Mouse (Mus musculus): Measurements from ENCODE around the gene Stk19.
"Not testable (repeated sequence)": the region's sequence is repeated elsewhere in the genome, so short reads cannot be mapped to it uniquely, and the experiment has no call there.

The Stk19 gene

GRCm38 (mm10) chr17:34840736-34841307 lies 4.1 kb upstream of the Stk19 start:
- DNase-seq (ENCODE audit: low spot score), result no peak

GRCm38 (mm10) chr17:34838785-34839184 lies 2.0 kb upstream of the Stk19 start:
- DNase-seq (ENCODE audit: low spot score), result no peak

- DNase-seq (ENCODE audit: low spot score), result no peak
Measured at GRCm38 (mm10) chr17:34837464-34838324, 949 bp upstream of the Stk19 start.

DNA sequence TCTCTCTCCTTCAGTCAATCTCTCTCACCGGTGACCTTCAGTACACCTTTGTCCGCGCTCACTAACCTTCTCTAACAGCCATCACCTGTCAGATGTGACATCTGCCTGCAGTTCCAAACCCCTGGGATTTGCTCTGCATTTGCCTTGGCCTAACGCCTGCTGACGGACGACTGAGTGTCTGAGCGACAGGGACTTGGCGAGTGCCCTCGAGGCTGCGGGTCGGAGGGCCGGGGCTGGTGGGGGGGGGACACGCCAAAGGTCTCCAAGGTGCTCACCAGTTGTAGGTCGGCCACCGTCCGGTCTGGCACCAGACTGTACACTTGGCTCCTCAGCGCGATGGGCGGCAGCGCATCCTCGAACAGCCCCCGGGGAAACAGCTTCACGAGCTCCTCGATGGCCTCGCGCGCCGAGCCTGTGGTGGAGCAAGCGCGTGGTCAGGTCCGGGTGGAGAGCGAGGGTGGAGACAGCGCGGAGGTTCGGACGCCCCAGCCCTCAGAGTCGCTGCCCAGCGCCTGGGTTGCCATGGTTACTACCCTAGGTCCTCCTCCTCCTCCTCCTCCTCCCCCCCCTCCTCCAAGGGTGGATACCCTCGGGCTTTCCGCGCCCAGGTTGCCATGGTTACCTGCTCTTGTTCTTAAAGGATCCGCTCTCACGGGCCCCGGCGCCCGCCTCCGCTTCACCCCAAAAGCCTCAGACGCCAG lies 440 bp downstream of the Stk19 start:
- no peak for DNase-seq (ENCODE audit: low spot score)

GRCm38 (mm10) chr17:34830776-34831175 lies 6.0 kb downstream of the Stk19 start:
- not testable (repeated sequence) for DNase-seq (ENCODE audit: low spot score)

DNA sequence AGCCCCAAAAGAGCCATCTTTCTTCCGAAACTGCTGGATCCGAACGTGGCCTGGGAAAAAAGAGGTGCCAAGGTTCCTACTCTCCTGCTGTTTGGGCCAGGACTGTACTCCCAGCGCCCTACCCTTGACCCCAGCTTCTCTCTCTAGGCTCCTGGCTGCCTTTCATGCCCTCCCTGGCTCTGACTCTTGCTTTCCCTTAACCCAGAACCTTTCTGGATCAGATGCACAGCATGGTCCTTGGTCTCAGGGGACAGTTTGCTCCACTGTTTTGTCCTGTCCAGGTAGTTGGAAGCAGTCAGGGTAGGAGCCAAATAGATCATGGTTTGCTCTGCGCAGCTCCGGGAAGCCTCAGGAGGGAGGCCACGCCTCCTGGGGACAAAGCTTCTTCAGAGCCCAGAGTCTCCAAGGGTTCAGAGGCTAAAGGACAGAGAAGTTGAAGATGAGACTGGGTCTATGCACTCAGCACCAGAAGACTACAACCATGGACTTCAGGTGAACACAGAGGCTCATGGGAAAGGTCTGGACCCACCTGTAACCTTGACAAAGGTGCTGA lies 21.9 kb downstream of the Stk19 start:
- no peak for DNase-seq (ENCODE audit: low spot score)

- not testable (repeated sequence) for DNase-seq (ENCODE audit: low spot score)
Measured at GRCm38 (mm10) chr17:34813747-34814146, 23.0 kb downstream of the Stk19 start.

DNA sequence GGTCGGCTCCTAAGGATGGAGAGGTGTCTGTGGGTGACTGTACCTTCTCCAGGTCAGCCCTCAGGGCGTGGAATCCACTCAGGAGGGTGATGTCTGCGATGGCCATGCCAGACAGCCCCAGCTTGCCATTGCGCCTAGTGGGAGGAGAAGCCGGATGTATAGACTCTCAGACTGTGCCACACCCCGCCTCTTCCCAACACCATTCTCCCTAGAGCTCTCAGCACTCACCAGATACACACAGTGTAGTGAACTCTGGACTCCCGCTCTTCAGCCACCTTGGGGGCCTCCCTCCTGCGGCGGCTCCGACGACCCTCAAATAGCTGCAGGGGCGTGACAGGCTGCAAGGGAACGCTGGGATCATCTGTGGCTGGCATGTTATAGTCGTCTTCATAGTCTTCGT lies 25.5 kb downstream of the Stk19 start:
- DNase-seq (ENCODE audit: low spot score), result no peak

DNA sequence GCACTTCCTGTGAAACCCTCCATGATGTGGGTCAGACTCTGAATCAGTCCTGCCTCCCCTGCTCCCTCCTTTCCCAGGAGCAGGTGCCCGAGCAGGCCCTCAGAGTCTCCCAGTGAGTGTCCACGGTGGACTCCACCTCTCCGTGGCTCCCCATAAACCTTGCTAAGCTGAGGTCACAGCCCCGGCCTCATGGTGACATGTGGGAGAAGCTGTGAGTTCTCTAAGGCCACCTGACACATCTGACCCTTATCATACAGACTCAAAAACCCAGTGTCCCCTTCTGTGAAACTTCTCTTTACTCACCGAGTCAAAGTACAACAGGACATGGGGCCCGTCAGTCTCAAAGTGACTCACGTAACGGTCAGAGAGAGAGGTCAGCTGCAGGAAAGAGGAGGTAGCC lies 25.9 kb downstream of the Stk19 start:
- not testable (repeated sequence) for DNase-seq (ENCODE audit: low spot score)

DNA sequence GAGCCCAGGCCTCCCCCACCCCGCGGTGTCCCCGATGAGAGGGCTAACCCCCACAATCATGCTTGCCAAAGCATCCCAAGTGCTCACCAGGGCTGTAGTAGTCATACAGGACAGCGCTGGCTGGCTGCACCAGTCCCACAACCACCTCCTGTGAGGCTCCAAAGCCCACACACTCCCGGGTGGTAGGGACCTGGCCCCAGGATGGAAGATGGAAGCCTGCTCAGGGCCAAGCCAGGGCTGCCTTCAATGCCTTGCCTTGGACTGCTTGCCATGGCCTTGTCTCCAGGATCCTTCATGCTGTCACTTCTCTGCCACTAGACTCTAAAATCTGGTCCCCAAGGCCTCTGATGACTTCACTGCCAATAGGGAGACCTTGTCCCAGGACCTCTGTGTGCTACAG lies 26.3 kb downstream of the Stk19 start:
- DNase-seq (ENCODE audit: low spot score), result not testable (repeated sequence)

- DNase-seq (ENCODE audit: low spot score), result no peak
Measured at GRCm38 (mm10) chr17:34808599-34809205, 28.0 kb downstream of the Stk19 start.

- no peak for DNase-seq (ENCODE audit: low spot score)
Measured at GRCm38 (mm10) chr17:34807176-34807575, 29.6 kb downstream of the Stk19 start.

DNA sequence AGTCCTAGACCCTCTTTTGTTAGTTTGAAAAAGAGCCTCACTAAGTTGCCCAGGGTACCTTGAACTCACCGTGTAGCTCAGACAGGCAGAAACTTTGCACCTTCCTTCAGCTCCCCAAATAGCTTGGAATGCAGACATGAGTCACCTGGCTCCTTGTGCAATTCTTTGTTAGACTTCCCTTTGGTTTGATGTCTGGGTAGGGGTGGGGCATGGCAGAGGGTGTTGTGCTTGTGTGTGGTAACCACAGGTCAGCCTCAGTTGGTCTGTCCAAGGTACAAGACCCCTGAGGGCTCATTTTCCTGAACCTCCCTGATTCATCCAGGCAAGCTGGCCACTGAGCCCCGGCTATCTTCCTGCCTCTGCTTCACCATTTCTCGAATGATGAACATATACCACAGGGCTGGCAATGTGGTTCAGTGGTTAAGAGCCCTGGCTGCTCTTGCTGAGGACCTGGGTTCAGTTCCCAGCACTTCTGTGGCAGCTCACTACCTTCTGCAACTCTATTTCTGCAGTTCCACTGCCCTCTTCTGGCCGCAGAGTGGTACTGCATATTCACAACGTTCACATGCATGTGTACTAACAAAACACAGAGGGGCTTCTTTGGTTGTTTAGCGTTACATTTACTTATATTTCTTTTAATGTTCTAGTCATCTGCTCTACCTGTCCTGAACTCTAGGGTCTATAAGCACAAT lies 31.7 kb downstream of the Stk19 start:
- no peak for DNase-seq (ENCODE audit: low spot score)

DNA sequence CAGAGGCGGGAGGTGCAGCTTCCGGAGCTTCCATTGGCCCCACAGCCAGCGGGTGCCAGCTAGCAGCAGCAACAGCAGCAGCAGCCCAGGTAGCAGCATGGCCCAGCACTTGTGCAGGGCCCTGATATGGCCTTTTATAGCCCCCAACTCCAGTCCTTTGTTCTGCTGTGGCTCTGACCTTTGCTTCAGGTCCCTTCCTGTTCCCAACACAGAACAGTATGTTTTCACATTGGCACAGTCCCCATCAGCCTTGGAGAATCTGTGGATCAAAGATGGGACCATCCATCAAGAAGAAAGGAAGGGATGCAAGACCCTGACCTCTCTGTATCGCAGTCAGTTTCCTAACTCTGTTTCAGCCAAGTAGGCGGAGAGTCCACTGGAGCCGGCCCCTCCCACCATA lies 32.4 kb downstream of the Stk19 start, which contains the start of gene Cyp21a1:
Gene Cyp21a1, minus strand, starts transcription at position 261 of the 400 bp plus-strand sequence.
- not testable (repeated sequence) for DNase-seq (ENCODE audit: low spot score)

DNA sequence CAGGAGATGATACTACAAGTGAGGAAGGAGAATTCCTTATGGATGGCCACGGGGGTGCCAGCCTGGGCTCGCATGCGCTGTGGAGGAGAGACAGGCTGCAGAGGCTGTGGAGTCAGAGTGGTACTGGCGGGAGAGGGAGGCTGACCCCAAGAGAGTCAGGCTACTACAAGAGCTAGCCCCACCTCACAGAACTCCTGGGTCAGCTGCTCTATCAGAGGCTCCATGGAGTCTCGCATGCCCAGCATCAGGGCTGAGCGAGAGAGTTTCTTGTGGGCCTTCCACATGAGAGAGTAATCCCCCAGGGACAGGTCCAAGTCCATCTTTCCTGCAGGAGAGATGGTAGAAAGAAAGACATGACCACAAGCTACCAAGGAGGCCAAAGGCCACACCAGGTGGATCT lies 33.4 kb downstream of the Stk19 start:
- not testable (repeated sequence) for DNase-seq (ENCODE audit: low spot score)

DNA sequence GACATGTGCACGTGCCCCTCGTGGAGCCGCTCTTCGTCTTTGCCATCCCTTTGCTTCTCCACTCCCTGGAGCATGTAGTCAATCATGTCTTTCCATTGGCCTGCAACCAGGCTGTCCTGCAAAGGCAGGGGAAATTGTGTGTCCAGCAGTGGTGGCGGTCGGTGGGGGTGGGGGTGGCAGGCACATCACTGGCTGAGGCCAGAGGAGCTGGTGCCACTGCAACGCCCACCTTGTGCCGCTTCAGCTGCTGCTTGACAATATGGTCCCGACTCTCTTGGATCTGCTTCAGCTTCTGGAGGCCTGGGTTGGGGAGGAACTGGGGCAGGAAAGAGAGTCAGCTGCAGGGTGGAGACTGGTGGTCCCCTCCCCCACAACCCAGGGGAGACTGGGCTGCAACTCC lies 34.0 kb downstream of the Stk19 start:
- DNase-seq (ENCODE audit: low spot score), result not testable (repeated sequence)

DNA sequence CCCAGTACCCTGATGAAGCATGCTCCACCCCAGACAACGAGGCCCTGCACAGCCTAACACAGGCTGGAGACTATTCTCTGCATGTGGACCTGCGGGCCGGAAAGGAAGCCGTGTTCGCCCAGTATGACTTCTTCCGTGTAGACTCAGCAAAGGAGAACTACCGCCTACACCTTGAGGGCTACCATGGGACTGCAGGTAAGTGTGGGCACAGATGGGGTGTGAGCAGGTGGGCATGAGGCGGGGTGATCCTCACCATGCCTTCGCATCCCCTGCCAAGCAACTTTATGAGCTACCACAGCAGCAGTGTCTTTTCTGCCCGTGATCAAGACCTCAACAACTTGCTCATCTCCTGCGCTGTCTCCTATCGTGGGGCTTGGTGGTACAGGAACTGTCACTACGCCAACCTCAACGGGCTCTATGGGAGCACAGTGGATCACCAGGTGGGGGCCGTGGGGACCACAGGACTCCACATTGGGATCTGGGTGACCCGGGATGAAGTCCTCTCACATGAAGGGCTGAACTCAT lies 35.9 kb downstream of the Stk19 start:
- DNase-seq (ENCODE audit: low spot score), result not testable (repeated sequence)

DNA sequence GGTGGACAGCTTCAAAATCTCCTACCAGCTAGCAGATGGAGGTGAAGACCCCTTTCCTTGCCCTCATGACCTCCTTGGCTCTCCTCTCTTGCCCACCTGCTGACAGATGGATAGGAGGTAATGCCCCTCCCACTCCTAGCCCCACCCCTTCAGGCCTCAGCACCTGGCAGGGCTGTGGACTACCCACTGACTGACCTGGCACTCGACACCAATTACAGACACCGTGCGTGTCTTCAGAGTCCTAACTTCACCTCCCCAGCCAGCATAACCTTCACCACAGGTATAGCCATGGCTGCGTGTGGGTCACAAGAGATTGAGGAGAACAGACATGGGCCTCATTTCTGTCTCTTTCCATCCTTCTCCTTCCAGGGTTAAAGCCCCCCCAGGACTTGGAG lies 37.2 kb downstream of the Stk19 start:
- DNase-seq (ENCODE audit: low spot score), result no peak

DNA sequence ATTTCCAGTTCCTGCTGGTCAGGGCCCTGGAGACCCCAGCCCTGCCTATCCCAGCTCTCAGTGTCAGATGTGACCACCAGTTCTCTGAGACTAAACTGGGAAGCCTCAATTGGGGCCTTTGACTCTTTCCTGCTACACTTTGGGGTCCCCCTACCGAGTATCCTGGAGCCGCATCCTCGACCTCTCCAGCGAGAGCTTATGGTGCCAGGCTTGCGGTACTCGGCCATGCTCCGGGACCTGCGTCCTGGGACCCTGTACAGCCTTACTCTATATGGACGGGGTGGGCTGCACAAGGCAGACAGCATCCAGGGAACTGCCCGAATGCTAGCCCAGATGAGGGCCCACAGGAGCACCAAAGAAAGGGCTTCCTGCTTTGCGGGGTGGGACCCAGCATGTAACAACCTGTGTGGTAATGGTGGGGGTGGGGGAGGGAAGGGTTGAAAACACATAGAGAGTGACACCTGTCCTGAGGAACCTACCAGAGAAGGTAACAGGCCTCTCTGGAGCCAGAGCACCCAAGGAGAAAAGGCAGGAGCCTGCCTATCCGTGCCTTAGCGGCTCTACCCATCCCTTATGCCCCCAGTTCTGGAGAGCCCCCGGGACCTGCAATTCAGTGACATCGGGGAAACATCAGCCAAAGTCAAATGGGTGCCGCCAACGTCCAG lies 37.7 kb downstream of the Stk19 start:
- no peak for DNase-seq (ENCODE audit: low spot score)

DNA sequence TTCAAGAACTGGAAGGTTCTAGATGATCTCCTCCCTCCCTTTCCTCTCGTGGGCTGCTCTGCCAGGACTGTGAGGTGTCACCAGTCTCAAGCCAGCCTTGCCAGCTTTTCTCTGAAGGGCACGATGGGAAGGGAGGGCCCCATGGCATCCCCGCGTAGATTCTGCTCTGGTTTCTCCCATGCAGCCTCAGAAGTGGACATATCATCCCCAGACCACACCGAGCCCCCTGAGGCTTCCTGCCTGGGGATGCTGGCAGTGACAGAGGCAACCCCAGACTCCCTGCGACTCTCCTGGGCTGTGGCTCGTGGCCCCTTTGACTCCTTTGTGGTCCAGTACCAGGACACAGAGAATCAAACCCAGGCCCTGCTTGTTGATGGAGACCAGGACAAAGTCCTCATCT lies 38.7 kb downstream of the Stk19 start:
- not testable (repeated sequence) for DNase-seq (ENCODE audit: low spot score)
